Mouse (Mus musculus) forebrain, embryonic 10.5 days (tissue): Measurements from ENCODE around the gene Nectin2. TPM values are rescaled to one million over a fixed set of nuclear protein-coding genes. Genes with fewer than 3 reads are reported as not detected.

Source experiments
- DNase-seq: peaks from one replicate; pipeline ENCODE4 v3.0.0-alpha.2; 2017; ENCODE audit warnings: low spot score; ENCODE audit errors: extremely low spot score
- H3K27ac ChIP-seq: fragments of 300-500 bp; sonication (generic); 2 replicates; pipeline ENCODE4 v1.5.1; 2016; ENCODE audit warnings: mild to moderate bottlenecking
- H3K27me3 ChIP-seq: fragments of 300-500 bp; sonication (generic); 2 replicates; pipeline ENCODE4 v1.6.1; 2016; ENCODE audit warnings: mild to moderate bottlenecking; ENCODE audit not compliant: poor library complexity, severe bottlenecking
- H3K36me3 ChIP-seq: fragments of 300-500 bp; sonication (generic); replicated peaks from 2 replicates; pipeline ENCODE4 v1.6.1; 2016; ENCODE audit warnings: mild to moderate bottlenecking, moderate library complexity
- H3K4me1 ChIP-seq: fragments of 300-500 bp; sonication (generic); 2 replicates; pipeline ENCODE4 v1.6.1; 2016
- H3K4me3 ChIP-seq: fragments of 300-500 bp; sonication (generic); 2 replicates; pipeline ENCODE4 v1.5.1; 2016; ENCODE audit warnings: mild to moderate bottlenecking, moderate library complexity
- H3K9me3 ChIP-seq: fragments of 300-500 bp; sonication (generic); 2 replicates; pipeline ENCODE4 v1.6.1; 2016; ENCODE audit warnings: mild to moderate bottlenecking, moderate library complexity
- WGBS: fragments of 180-500 bp; shearing (Covaris S2); methylation state at CpG from one replicate; pipeline ENCODE4 v1.1.7; 2016; 5-methylcytosine and 5-hydroxymethylcytosine counted together
- polyA plus RNA-seq: library from polyadenylated mRNA; unstranded; fragments of >200 nt; fragmentation: Nextera tagmentation; extraction: Ambion mirVana; gene quantifications from 2 replicates; pipeline ENCODE4 v1.2.1, GENCODE M21; 2016

Nectin2 gene
- polyA plus RNA-seq, 1 experiment from 2014 or later: 84.2 TPM

DNA sequence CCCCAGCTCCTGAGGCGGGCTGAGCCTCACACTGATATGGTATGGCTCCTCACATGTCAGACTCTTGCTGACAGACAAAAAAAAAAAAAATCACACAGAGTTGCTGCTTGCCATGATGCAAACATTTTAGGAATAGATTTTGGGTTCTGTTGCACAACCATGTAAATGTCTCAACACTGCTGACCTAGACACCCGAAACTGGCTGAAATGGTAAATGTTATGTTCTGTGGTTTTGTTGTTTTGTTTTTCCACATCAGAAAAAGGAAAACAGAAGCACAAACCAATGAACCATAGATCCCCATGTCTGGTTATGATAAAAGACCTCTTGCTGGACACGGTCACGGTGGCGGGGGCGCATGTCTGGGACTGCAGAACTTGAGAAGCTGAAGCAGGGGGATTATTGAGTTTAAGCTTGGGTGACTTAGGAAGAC is 66.5 kb downstream of the Nectin2 start:
- H3K4me3 ChIP-seq: no peak overlapping the region
- no peak overlapping the region for H3K27ac ChIP-seq
- no peaks in the 10 kb centered on the region for H3K9me3 ChIP-seq
- 91% methylated on average over 6 of the region's 6 CpGs for WGBS
- DNase-seq: no peak
- H3K27me3 ChIP-seq: no peaks in the 10 kb centered on the region
- peaks cover 6% of the 10 kb centered on the region; the same call in 1 of the 2 replicates for H3K4me1 ChIP-seq
- H3K36me3 ChIP-seq: no peaks in the 10 kb centered on the region

DNA sequence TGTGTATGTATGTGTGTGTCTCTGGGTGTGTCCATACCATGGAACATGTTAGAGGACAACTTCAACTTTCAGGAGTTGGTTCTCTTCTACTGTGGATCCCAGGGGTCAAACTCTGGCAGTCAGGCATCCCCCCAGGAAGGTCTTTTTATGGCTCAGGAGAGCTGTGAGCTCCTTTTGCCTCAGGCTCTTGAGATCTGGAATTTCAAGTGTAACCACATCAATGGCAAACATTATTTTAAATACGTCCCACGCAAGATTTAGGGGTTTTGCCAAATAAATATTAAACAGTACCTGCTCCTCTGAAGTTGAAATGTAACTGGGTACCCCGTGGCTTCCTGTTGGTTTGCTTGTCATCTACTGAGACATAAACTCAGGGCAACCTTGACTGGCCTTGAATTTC is 67.3 kb downstream of the Nectin2 start:
- H3K36me3 ChIP-seq: no peaks in the 10 kb centered on the region
- H3K9me3 ChIP-seq: no peaks in the 10 kb centered on the region
- 80% methylated on average over 3 of the region's 3 CpGs for WGBS
- H3K27me3 ChIP-seq: no peaks in the 10 kb centered on the region
- DNase-seq: no peak
- H3K4me1 ChIP-seq: peaks cover 6% of the 10 kb centered on the region; the same call in 1 of the 2 replicates
- no peak overlapping the region for H3K4me3 ChIP-seq
- no peak overlapping the region for H3K27ac ChIP-seq

DNA sequence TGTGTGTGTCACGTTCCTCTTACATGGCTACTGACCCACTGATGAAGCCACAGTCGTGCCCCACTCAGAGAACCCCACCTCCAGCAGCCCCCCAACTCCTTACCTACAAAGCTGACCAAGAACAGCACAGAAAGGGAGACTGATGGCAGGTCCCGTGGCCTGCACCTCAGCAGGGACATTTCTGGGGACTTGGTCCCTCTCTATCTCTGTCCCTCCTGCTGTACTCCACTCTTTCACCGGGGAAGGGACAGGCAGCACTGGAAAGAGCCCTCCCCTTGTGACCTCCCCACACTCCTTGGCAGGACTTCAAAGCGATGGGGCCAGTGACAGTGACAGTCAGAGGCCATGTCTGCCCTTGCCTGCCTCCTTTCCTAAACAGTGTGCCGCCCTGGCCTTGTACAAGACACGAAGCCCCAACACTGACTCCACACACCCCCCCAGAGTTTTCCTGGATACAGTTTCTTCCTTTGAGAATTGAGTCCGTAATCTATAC is 69.0 kb downstream of the Nectin2 start, which contains the start of the genes Gm44805 and Apoc4:
Gene Gm44805 (minus strand): TSS at position 222 of the 493 bp plus-strand sequence.
Gene Apoc4 (minus strand): TSS at position 278 of the 493 bp plus-strand sequence.
- Histone ChIP-seq H3K27me3 (no peaks in the 10 kb centered on the region), H3K4me1 (no peaks in the 10 kb centered on the region), H3K27ac (no peak within 1 kb of the TSS), H3K9me3 (no peaks in the 10 kb centered on the region), H3K36me3 (no peaks in the 10 kb centered on the region), H3K4me3 (no peak within 1 kb of the TSS)
- DNase-seq: no peak
- WGBS: 71% methylated on average over 8 of the region's 8 CpGs

DNA sequence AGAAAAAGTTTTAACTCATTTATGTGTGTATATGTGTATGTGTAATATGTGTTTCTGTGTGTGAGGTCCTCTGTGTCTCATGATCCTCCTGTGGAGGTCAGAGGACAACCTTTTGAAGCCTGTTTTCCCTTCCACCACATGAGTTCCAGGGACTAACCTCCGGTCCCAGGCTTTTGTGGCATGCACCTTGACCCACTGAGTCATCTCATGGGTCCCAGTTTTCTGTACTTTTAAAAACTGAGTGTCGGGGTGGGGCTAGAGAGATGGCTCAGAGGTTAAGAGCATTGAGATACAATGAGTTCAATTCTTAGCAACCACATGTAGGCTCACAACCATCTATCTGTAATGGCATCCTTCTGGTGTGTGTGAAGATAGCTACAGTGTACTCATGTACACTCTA is 69.6 kb downstream of the Nectin2 start:
- Histone ChIP-seq H3K4me1 (no peaks in the 10 kb centered on the region), H3K4me3 (no peak overlapping the region), H3K9me3 (no peaks in the 10 kb centered on the region), H3K36me3 (no peaks in the 10 kb centered on the region), H3K27me3 (no peaks in the 10 kb centered on the region), H3K27ac (no peak overlapping the region)
- WGBS: 82% methylated on average over 2 of the region's 2 CpGs
- DNase-seq: no peak

DNA sequence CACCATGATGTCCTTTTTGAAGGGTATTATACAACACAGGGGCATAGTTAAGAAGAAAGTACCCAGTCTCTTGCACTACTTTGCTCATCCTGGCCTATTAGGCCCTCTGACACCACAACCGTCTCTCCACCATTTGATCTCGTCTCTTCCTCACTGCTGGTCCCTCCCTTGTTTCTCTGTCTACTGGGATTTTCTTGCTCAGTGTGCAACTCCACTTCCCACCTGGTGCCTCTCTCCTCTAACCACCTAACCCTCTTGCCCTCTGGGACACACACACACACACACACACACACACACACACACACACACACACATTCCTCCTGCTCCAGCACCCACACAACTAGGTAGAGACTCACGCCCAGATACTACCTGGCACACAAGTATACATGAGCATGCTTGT is 71.4 kb downstream of the Nectin2 start:
- Histone ChIP-seq H3K36me3 (no peaks in the 10 kb centered on the region), H3K4me1 (no peaks in the 10 kb centered on the region), H3K4me3 (no peak overlapping the region), H3K27me3 (no peaks in the 10 kb centered on the region), H3K27ac (no peak overlapping the region), H3K9me3 (no peaks in the 10 kb centered on the region)
- no peak for DNase-seq
- WGBS: 90% methylated on average over 3 of the region's 3 CpGs

DNA sequence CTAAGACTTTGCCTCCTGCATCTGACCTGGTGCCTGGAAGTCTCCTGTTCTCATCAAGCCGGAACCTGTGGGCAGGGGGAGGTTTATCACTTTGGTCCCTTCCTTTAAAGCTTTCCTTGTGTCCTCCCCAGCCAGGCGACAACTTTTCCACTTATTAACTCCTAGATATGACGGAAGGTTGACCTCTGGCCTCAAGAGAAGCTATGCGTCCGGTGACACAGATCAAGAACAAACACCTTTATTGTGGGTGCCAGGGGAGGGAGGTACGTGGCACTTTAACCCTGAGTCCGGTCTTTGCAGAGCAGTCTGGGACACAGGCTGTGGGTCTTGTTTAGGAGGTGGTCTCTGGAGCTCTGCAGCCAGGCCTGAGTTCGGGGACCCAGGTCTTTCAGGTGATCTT is 72.4 kb downstream of the Nectin2 start, which contains the start of gene Apoc2:
Gene Apoc2 (minus strand): TSS at position 70 of the 400 bp plus-strand sequence.
- Histone ChIP-seq H3K9me3 (no peaks in the 10 kb centered on the region), H3K4me3 (no peak within 1 kb of the TSS)
- WGBS: 84% methylated on average over 8 of the region's 8 CpGs

DNA sequence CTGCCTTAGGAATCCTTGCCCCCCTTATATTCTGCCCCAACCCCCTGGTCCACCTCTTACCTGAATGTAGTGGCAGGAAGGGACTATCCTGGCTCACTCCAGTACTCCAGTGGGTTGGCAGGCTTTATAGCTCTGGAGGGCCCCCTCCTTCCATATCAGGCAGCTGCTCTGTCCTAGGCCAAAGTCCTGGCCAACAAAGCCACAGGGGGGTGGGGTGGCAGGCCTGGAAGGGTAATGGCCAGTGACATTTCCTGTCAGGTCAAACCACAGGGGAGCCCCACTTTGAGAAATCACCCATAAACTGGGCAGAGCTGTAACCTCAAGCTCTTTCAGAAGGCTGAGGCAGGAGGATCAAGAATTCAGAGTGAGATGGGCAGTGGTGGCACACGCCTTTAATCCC is 73.6 kb downstream of the Nectin2 start:
- DNase-seq: no peak

More for the DNA sequence above, 72.4 kb downstream of the Nectin2 start, which contains the start of gene Apoc2:
- DNase-seq: no peak
- Histone ChIP-seq H3K27ac (no peak within 1 kb of the TSS), H3K36me3 (no peaks in the 10 kb centered on the region), H3K27me3 (no peaks in the 10 kb centered on the region), H3K4me1 (no peaks in the 10 kb centered on the region)

DNA sequence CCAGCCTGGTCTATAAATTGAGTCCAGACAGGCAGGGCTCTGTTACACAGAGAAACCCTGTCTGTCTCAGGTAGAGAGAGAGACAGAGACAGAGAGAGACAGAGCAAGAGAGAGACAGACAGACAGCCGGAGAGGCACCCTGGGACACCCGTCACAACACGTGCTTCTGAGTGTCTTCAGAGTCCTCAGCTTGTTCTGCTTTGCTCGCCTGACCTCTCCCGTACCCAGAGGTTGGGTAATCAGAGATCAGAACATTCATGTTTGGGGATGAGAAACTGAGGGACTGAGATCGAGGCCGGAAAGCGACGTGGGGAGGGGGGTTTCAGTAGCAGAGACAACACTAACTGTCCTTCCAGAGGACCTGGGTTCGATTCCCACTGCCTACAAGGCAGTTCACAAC is 74.5 kb downstream of the Nectin2 start:
- H3K9me3 ChIP-seq: no peaks in the 10 kb centered on the region
- WGBS: 84% methylated on average over 10 of the region's 10 CpGs
- H3K4me3 ChIP-seq: no peak overlapping the region
- no peaks in the 10 kb centered on the region for H3K36me3 ChIP-seq
- H3K4me1 ChIP-seq: no peaks in the 10 kb centered on the region
- H3K27me3 ChIP-seq: no peaks in the 10 kb centered on the region
- no peak for DNase-seq
- H3K27ac ChIP-seq: no peak overlapping the region

More for the DNA sequence above, 73.6 kb downstream of the Nectin2 start:
- 79% methylated on average over 1 of the region's 1 CpGs for WGBS
- Histone ChIP-seq H3K27me3 (no peaks in the 10 kb centered on the region), H3K9me3 (no peaks in the 10 kb centered on the region), H3K36me3 (no peaks in the 10 kb centered on the region), H3K4me3 (no peak overlapping the region), H3K27ac (no peak overlapping the region), H3K4me1 (no peaks in the 10 kb centered on the region)

DNA sequence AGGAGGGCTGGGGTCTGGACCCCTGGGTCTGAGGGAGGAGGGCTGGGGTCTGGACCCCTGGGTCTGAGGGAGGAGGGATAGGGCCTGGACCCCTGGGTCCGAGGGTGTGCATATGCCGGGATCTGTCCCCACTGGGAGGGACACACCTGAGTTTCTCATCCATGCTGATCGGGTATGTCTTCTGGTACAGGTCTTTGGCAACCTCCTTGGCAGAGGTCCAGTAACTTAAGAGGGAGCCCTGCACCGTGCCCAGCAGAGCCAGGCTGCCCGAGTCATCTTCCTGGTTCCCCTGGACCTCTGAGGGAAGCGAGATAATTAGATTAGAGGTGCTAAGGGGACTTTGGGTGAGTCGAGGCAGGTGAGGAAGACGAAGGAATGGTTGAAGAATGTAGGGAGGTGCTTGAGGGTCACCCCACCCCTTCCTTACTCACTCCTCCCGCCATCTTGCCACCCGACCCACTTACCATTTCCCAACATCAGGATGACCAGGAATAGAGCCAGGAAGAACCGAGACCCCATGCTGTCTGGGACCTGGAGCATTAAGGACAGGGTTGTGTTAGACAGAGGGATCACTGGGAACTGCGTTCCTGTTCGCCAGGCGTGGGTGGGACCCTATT is 77.1 kb downstream of the Nectin2 start:
- Histone ChIP-seq H3K36me3 (no peaks in the 10 kb centered on the region), H3K9me3 (no peaks in the 10 kb centered on the region), H3K4me3 (no peak overlapping the region), H3K27me3 (no peaks in the 10 kb centered on the region), H3K4me1 (peaks cover 7% of the 10 kb centered on the region), H3K27ac (no peak overlapping the region)
- no peak for DNase-seq
- 70% methylated on average over 14 of the region's 14 CpGs for WGBS

DNA sequence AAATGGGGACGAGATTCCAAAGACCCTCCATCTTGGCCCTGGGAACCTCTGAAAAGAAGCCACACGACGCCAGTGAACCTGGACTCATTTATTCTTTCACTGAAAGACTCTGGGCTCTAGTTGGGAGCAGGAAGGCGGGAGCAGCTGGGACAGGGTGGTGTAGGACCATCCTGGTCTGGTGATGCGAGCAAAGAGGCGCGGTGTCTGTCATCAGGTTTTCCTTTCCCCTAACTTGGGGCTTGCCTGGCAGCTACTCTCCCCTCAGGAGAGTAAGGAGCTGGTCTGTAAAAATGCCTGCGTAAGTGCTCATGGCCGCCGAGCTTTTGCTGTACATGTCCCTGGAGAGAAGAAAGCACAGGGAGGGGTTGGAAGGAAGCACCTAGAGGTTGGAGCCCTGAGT is 78.8 kb downstream of the Nectin2 start:
- Histone ChIP-seq H3K27me3 (no peaks in the 10 kb centered on the region), H3K27ac (no peak overlapping the region), H3K4me3 (no peak overlapping the region), H3K36me3 (no peaks in the 10 kb centered on the region), H3K9me3 (no peaks in the 10 kb centered on the region), H3K4me1 (peaks cover 7% of the 10 kb centered on the region)
- WGBS: 77% methylated on average over 10 of the region's 10 CpGs
- no peak for DNase-seq

DNA sequence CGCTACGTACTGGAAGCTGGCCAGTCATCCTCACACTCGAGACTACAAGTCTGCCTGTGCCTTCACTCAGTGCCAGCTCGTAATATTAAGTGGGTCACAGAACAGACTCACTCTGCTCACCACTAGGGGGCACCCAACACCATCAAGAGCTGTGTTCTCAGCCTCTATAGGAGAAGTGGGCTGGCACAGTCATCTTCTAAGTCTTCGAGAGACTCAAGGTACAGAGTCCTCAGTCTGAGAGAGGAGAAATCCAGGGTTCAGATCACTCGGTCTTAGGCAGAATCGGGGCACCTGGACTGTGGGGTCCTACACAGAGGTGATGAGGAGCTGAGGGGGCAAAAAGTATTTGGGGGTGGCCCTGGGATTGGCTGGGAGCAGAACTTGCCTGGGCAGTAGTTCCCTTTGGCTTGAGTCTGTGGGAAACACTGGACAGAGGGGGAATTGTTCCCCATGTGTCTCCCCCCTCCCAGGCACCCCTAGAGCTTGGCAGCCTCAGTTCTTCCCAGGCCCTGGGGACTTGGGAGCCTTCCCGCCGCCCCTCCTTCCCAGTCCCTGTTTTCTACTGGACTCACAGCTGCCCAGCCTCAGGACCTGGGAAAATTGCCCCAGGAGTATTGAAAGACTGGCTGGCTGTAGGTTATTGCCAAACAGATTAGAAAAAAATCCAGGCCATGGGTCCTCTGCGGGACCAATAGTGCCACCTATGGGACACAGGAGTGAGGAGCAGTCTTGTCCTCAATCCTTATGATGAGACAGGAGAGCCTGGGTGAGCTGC is 81.1 kb downstream of the Nectin2 start:
- Histone ChIP-seq H3K4me3 (peak overlapping the region; percentile 30), H3K9me3 (no peaks in the 10 kb centered on the region), H3K27ac (peak overlapping the region; percentile 80), H3K36me3 (no peaks in the 10 kb centered on the region), H3K27me3 (no peaks in the 10 kb centered on the region), H3K4me1 (peaks cover 19% of the 10 kb centered on the region)
- peak; percentile 86 for DNase-seq
- 12% methylated on average over 10 of the region's 10 CpGs for WGBS

DNA sequence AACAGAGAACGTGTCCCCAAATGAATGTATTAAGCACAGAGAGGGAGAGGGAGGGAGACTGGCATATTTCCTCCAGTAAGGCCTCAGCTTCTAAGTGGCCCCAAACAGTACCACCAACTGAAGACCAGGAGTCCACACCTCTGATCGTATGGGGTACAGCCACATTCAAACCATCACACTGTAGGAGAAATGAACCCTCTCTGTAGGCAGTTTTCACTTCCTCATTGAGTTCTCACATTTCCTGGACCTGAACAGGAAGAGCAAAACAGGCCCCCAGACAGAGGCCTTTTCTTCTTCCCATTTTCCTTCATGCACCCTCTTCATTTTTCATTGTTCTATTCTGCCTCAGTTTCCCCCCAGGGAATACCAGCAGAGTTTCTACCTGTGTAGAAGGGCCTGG is 82.8 kb downstream of the Nectin2 start:
- Histone ChIP-seq H3K4me3 (no peak overlapping the region), H3K36me3 (peaks cover 4% of the 10 kb centered on the region), H3K27me3 (no peaks in the 10 kb centered on the region), H3K4me1 (peaks cover 28% of the 10 kb centered on the region), H3K9me3 (no peaks in the 10 kb centered on the region), H3K27ac (no peak overlapping the region)
- DNase-seq: no peak
- WGBS: 90% methylated on average over 2 of the region's 2 CpGs

DNA sequence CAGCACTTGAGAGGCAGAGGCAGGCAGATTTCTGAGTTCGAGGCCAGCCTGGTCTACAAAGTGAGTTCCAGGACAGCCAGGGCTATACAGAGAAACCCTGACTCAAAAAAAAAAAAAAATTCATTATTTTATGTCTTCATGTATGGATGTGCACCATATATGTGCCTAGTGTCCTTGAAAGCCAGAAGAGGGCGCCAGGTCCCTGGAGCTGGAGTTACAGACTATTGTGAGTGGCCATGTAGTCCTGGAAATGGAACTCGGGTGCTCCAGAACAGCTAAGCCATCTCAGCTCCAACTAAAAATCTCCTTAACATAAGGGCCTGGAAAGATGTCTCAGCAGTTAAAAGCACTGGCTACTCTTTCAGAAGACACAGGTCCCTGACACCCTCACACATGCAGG is 83.5 kb downstream of the Nectin2 start:
- DNase-seq: no peak
- Histone ChIP-seq H3K27me3 (no peaks in the 10 kb centered on the region), H3K4me1 (peaks cover 28% of the 10 kb centered on the region), H3K9me3 (no peaks in the 10 kb centered on the region), H3K4me3 (no peak overlapping the region), H3K27ac (no peak overlapping the region), H3K36me3 (peaks cover 11% of the 10 kb centered on the region)
- WGBS: 62% methylated on average over 3 of the region's 3 CpGs
